Comparison of ENCODE assay signal across 20 mouse cellular contexts in the genomic region with DNA sequence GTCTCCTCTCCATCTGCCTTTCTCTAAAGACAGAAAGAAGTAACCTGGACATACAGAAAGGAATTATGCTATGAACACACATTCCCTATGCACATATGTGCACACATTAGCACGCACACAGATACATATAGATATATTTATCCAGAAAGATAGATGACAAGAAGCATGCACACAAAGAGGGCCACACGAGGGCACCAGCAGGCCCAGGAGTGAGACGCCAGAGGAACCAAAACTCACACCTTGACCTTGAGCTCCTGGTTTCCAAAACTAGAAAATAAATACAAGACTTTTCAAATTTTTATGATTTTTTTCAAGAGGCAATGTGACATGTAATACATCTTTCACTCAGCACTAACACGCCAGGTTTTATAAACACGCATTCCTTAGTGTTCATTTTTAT.
DNase-seq lines count a peak whose midpoint lies in the region; ATAC-seq and TF ChIP-seq lines count a peak whose summit lies in the region.
"Had no signal": no experiment of that assay in that cellular context is flagged by ENCODE, and none has a peak within 500 bp of the region (broad histone marks: within the 10 kb centered on the region; RNA-seq: fewer than 3 reads in every experiment).

No protein-coding gene starts in this region.

- no peak for TF ChIP-seq POLR2A in lung, adult 2 months (IDR thresholded peaks at IDR 0.05; ENCODE audit: borderline replicate concordance, extremely low read depth, low read depth, low read length)
- no peak for TF ChIP-seq POLR2A in bone marrow, adult 2 months (IDR thresholded peaks at IDR 0.05; ENCODE audit: borderline replicate concordance, control insufficient read depth, low read depth, low read length)

- no peaks in the 10 kb centered on the region for H3K27me3 ChIP-seq in heart, embryonic 12.5 days (replicated peaks)
- H3K27me3 ChIP-seq: forebrain, embryonic 15.5 days; hindbrain, embryonic 12.5 days; limb, embryonic 15.5 days; stomach, embryonic 15.5 days had no signal

- no peaks in the 10 kb centered on the region for H3K36me3 ChIP-seq in heart, embryonic 12.5 days
- H3K36me3 ChIP-seq: forebrain, embryonic 15.5 days; hindbrain, embryonic 12.5 days; limb, embryonic 15.5 days; midbrain, embryonic 12.5 days; stomach, embryonic 15.5 days had no signal

- H3K4me1 ChIP-seq in heart, embryonic 12.5 days (replicated peaks): peaks cover under 1% of the 10 kb centered on the region; the same call in 1 of the 2 replicates
- peaks cover 13% of the 10 kb centered on the region for H3K4me1 ChIP-seq in lung, adult 2 months (ENCODE audit: control insufficient read depth, insufficient read depth, low read length)
- H3K4me1 ChIP-seq in bone marrow, adult 2 months (ENCODE audit: control insufficient read depth, insufficient read depth, low read length): no peaks in the 10 kb centered on the region; the same call in 1 of the 2 replicates
- H3K4me1 ChIP-seq: forebrain, embryonic 15.5 days; hindbrain, embryonic 12.5 days; midbrain, embryonic 12.5 days had no signal

- TF ChIP-seq CTCF in lung, adult 2 months (IDR thresholded peaks at IDR 0.05; ENCODE audit: insufficient read depth, low read length): peak; percentile 55
- peak; percentile 53 for TF ChIP-seq CTCF in bone marrow, adult 2 months (IDR thresholded peaks at IDR 0.05; ENCODE audit: control insufficient read depth, insufficient read depth, low read length)

- intact Hi-C loops in left cerebral cortex, postnatal 36 days (cut with DNase I): no loop called here

- no peak overlapping the region for H3K27ac ChIP-seq in heart, embryonic 12.5 days (ENCODE audit: poor library complexity, severe bottlenecking)
- no peak overlapping the region for H3K27ac ChIP-seq in bone marrow, adult 2 months (ENCODE audit: control insufficient read depth, insufficient read depth, low read depth, low read length, poor library complexity)
- H3K27ac ChIP-seq: forebrain, embryonic 15.5 days; hindbrain, embryonic 12.5 days; limb, embryonic 15.5 days; midbrain, embryonic 12.5 days; stomach, embryonic 15.5 days had no signal

- no peak overlapping the region for H3K4me3 ChIP-seq in heart, embryonic 12.5 days
- H3K4me3 ChIP-seq in lung, adult 2 months (replicated peaks; ENCODE audit: extremely low read depth, low read depth, low read length): no peak overlapping the region
- H3K4me3 ChIP-seq in bone marrow, adult 2 months (replicated peaks; ENCODE audit: control insufficient read depth, low read depth, low read length): no peak overlapping the region
- H3K4me3 ChIP-seq: forebrain, embryonic 15.5 days; hindbrain, embryonic 12.5 days; limb, embryonic 15.5 days; midbrain, embryonic 12.5 days; stomach, embryonic 15.5 days had no signal

- peak; percentile 66 for DNase-seq in heart, adult 11 months
- DNase-seq in lung, adult 2 months: no peak
- DNase-seq in lung, postnatal 25 days (ENCODE audit: low spot score): no peak
- peak; percentile 27 to 40 for DNase-seq in B cell, adult 2 months
- DNase-seq in urinary bladder, adult 18-20 months (ENCODE audit: low spot score in 2 of 2): no peak
- no peak for DNase-seq in left cerebral cortex, postnatal 36 days (ENCODE audit: low spot score in 2 of 2)
- DNase-seq: cerebellum, postnatal 36 days; gastrocnemius, postnatal 10 days; kidney, adult 8-10 months; right cerebral cortex, postnatal 14 days had no signal

- no peaks in the 10 kb centered on the region for H3K9me3 ChIP-seq in heart, embryonic 12.5 days (replicated peaks)
- H3K9me3 ChIP-seq: forebrain, embryonic 15.5 days; hindbrain, embryonic 12.5 days; limb, embryonic 15.5 days; stomach, embryonic 15.5 days had no signal

- no peak overlapping the region for H3K4me2 ChIP-seq in heart, embryonic 12.5 days
- H3K4me2 ChIP-seq: forebrain, embryonic 15.5 days; heart, embryonic 11.5 days; hindbrain, embryonic 12.5 days; limb, embryonic 15.5 days; midbrain, embryonic 12.5 days; stomach, embryonic 15.5 days had no signal

- no peak overlapping the region for H3K9ac ChIP-seq in heart, embryonic 12.5 days
- H3K9ac ChIP-seq: forebrain, embryonic 15.5 days; hindbrain, embryonic 12.5 days; limb, embryonic 15.5 days; midbrain, embryonic 12.5 days; stomach, embryonic 15.5 days had no signal

- 72% methylated on average over 5 of the region's 5 CpGs for WGBS in heart, embryonic 12.5 days
- WGBS in lung, adult 2 months: 59% methylated on average over 5 of the region's 5 CpGs
- WGBS in bone marrow, adult 2 months: 66% methylated on average over 5 of the region's 5 CpGs

- no peak for ATAC-seq in heart, embryonic 12.5 days (ENCODE audit: insufficient number of reproducible peaks, low FRiP score)
- ATAC-seq: activated CD4-positive, CD25-positive, alpha-beta regulatory T cell, adult 4 months; CD4-positive, CD25-positive, alpha-beta regulatory T cell, adult 4 months; forebrain, embryonic 15.5 days had no signal

Comparison
In these comparisons a context has a peak if more than half of its experiments do, and no peak if none do; other contexts are left out.
1. DNase-seq: peak in heart, adult 11 months (single experiment) and B cell, adult 2 months (2 of 2); none in lung, adult 2 months (single experiment), lung, postnatal 25 days (single experiment), urinary bladder, adult 18-20 months (0 of 2) and left cerebral cortex, postnatal 36 days (0 of 2).